Mouse (Mus musculus): ENCODE measurements at regions not wholly inside any gene's neighbourhood (a gene's known extent, or its start where the extent isn't known, plus 50 kb on each side); places are given as distances from the start of the nearest gene placed in this dataset.

DNA sequence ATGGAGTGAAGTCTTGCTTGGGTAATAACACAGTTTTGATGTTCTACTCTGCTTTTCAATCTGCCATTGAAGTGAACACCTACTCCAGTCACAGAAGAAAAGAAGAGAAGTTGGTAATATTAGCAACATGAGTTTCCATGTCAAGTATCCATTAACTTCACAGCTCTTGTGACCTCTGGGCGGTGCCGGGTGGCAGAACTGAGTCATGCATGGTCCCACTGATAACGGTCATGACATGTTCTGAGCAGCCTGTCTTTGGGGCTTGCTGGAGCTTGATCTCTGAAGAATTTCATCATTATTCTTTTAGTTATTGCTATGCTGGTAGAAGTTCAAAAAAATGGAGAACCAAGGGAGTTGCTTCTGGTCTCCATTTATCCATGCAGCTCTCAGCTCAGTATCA, 215.1 kb upstream of the Ptger4 start:
- ATAC-seq (replicated peaks; ENCODE audit: extremely low read depth, insufficient read depth, low FRiP score) = no peak
- Histone ChIP-seq H3K4me2 (ENCODE audit: low read depth, low read length) (no peak overlapping the region), H3K36me3 (ENCODE audit: control insufficient read depth, insufficient read depth) (no peaks in the 10 kb centered on the region), H3K27ac (ENCODE audit: low read length) (no peak overlapping the region), H3K27me3 (ENCODE audit: control insufficient read depth, insufficient read depth, low read length) (no peaks in the 10 kb centered on the region), H3K9ac (ENCODE audit: low read length) (no peak overlapping the region), H3K4me1 (ENCODE audit: control insufficient read depth, insufficient read depth, low read length) (no peaks in the 10 kb centered on the region), H3K9me3 (replicated peaks; ENCODE audit: control insufficient read depth, low read length) (no peaks in the 10 kb centered on the region), H3K4me3 (ENCODE audit: low read length) (no peak overlapping the region)
- 72% methylated on average over 3 of the region's 3 CpGs for WGBS

- H3K4me2 ChIP-seq (ENCODE audit: low read depth, low read length) = no peak overlapping the region
- ATAC-seq (replicated peaks; ENCODE audit: extremely low read depth, insufficient read depth, low FRiP score) = no peak
- no peak overlapping the region for H3K27ac ChIP-seq (ENCODE audit: low read length)
- H3K36me3 ChIP-seq (ENCODE audit: control insufficient read depth, insufficient read depth) = no peaks in the 10 kb centered on the region
- no peaks in the 10 kb centered on the region for H3K4me1 ChIP-seq (ENCODE audit: control insufficient read depth, insufficient read depth, low read length)
- no peaks in the 10 kb centered on the region for H3K27me3 ChIP-seq (ENCODE audit: control insufficient read depth, insufficient read depth, low read length)
- no peak overlapping the region for H3K4me3 ChIP-seq (ENCODE audit: low read length)
- no peak overlapping the region for H3K9ac ChIP-seq (ENCODE audit: low read length)
- WGBS = 80% methylated on average over 4 of the region's 4 CpGs
- H3K9me3 ChIP-seq (replicated peaks; ENCODE audit: control insufficient read depth, low read length) = no peaks in the 10 kb centered on the region
Observed at GRCm38 (mm10) chr15:5459580-5459979, 215.6 kb upstream of the Ptger4 start.

DNA sequence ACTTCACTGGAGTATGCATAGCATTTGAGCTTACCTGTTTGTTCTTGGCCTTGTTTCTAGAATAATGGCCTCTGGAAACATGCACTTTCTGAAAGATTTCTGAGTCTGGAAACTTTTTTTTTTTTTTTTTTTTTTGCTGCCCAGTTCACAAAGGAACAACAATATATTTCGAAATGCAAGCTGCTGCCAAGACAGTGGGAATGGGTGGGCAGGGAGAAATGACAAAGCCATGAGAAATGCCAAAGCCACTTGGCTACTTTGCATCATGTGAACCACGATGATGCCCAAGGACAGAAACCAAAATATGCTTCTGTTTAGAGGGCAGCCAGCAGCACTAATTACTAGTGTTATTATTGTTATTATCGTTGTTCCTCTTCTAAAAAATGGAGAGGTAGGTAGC, 218.7 kb upstream of the Ptger4 start:
- H3K9ac ChIP-seq (ENCODE audit: low read length) = no peak overlapping the region
- H3K36me3 ChIP-seq (ENCODE audit: control insufficient read depth, insufficient read depth) = no peaks in the 10 kb centered on the region
- WGBS = 79% methylated on average over 3 of the region's 3 CpGs
- H3K27me3 ChIP-seq (ENCODE audit: control insufficient read depth, insufficient read depth, low read length) = no peaks in the 10 kb centered on the region
- no peak overlapping the region for H3K27ac ChIP-seq (ENCODE audit: low read length)
- H3K4me2 ChIP-seq (ENCODE audit: low read depth, low read length) = no peak overlapping the region
- H3K4me3 ChIP-seq (ENCODE audit: low read length) = no peak overlapping the region
- no peaks in the 10 kb centered on the region for H3K4me1 ChIP-seq (ENCODE audit: control insufficient read depth, insufficient read depth, low read length)
- ATAC-seq (replicated peaks; ENCODE audit: extremely low read depth, insufficient read depth, low FRiP score) = no peak
- H3K9me3 ChIP-seq (replicated peaks; ENCODE audit: control insufficient read depth, low read length) = no peaks in the 10 kb centered on the region

DNA sequence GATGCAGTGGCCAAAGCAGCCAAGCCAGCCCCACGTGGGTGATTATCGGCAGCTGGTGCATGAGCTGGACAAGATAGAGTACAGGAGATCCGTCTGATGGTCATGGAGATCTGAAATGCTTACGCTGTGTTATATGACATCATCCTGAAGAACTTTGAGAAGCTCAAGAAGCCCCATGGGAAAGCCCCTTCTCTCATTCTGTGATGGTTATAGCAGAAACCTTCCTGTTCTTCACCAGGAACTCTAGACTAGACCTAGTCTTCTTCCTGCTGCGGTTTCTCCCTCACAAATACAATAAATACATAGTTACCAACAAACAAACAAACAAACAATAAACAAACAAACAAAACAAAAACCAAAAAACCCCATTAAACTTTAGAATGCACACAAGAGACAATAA, 220.7 kb upstream of the Ptger4 start:
- Histone ChIP-seq H3K9ac (ENCODE audit: low read length) (no peak overlapping the region), H3K36me3 (ENCODE audit: control insufficient read depth, insufficient read depth) (no peaks in the 10 kb centered on the region), H3K4me2 (ENCODE audit: low read depth, low read length) (no peak overlapping the region), H3K27me3 (ENCODE audit: control insufficient read depth, insufficient read depth, low read length) (no peaks in the 10 kb centered on the region), H3K4me3 (ENCODE audit: low read length) (no peak overlapping the region), H3K27ac (ENCODE audit: low read length) (no peak overlapping the region), H3K9me3 (replicated peaks; ENCODE audit: control insufficient read depth, low read length) (no peaks in the 10 kb centered on the region), H3K4me1 (ENCODE audit: control insufficient read depth, insufficient read depth, low read length) (no peaks in the 10 kb centered on the region)
- ATAC-seq (replicated peaks; ENCODE audit: extremely low read depth, insufficient read depth, low FRiP score) = no peak
- 78% methylated on average over 5 of the region's 5 CpGs for WGBS

DNA sequence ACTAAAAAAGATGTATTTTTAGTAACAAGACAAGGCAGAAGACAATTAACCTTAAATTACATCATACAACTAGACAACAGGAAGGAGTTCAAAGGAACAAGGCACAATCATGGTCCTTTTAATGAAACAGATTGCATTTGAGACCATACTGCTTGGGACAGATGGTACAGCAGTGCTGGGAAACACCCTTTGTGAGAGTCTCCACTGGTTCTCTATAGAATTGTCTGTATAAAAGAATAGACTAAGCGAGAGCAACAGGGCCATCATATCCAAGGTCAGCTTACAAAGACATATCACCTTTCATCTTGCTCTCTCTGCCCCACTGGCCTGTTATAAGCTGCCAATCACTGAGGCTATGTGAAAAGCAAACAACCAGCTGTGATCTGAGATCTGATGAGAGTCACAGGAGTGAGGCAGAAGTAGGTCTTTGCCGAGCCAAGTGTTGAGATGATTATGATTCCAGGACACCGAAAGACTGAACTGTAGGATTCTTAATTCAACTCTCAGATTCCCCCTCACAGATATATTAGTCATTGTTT, 224.6 kb upstream of the Ptger4 start:
- H3K27ac ChIP-seq (ENCODE audit: low read length) = no peak overlapping the region
- H3K4me3 ChIP-seq (ENCODE audit: low read length) = no peak overlapping the region
- H3K4me1 ChIP-seq (ENCODE audit: control insufficient read depth, insufficient read depth, low read length) = no peaks in the 10 kb centered on the region
- H3K9ac ChIP-seq (ENCODE audit: low read length) = no peak overlapping the region
- no peaks in the 10 kb centered on the region for H3K36me3 ChIP-seq (ENCODE audit: control insufficient read depth, insufficient read depth)
- H3K4me2 ChIP-seq (ENCODE audit: low read depth, low read length) = no peak overlapping the region
- ATAC-seq (replicated peaks; ENCODE audit: extremely low read depth, insufficient read depth, low FRiP score) = no peak
- no peaks in the 10 kb centered on the region for H3K27me3 ChIP-seq (ENCODE audit: control insufficient read depth, insufficient read depth, low read length)
- WGBS = 61% methylated on average over 3 of the region's 3 CpGs
- H3K9me3 ChIP-seq (replicated peaks; ENCODE audit: control insufficient read depth, low read length) = no peaks in the 10 kb centered on the region

- no peak overlapping the region for H3K9ac ChIP-seq (ENCODE audit: low read length)
- no peak for ATAC-seq (replicated peaks; ENCODE audit: extremely low read depth, insufficient read depth, low FRiP score)
- H3K27me3 ChIP-seq (ENCODE audit: control insufficient read depth, insufficient read depth, low read length) = no peaks in the 10 kb centered on the region
- H3K4me1 ChIP-seq (ENCODE audit: control insufficient read depth, insufficient read depth, low read length) = no peaks in the 10 kb centered on the region
- no peaks in the 10 kb centered on the region for H3K9me3 ChIP-seq (replicated peaks; ENCODE audit: control insufficient read depth, low read length)
- H3K4me3 ChIP-seq (ENCODE audit: low read length) = no peak overlapping the region
- H3K36me3 ChIP-seq (ENCODE audit: control insufficient read depth, insufficient read depth) = no peaks in the 10 kb centered on the region
- H3K27ac ChIP-seq (ENCODE audit: low read length) = no peak overlapping the region
- H3K4me2 ChIP-seq (ENCODE audit: low read depth, low read length) = no peak overlapping the region
- WGBS = 24% methylated on average over 1 of the region's 1 CpGs
Observed at GRCm38 (mm10) chr15:5475389-5475995, 231.5 kb upstream of the Ptger4 start.

GRCm38 (mm10) chr15:5493286-5493685, 249.3 kb upstream of the Ptger4 start:
- 49% methylated on average over 3 of the region's 3 CpGs for WGBS
- no peak overlapping the region for H3K27ac ChIP-seq (ENCODE audit: low read length)
- H3K36me3 ChIP-seq (ENCODE audit: control insufficient read depth, insufficient read depth) = no peaks in the 10 kb centered on the region
- no peaks in the 10 kb centered on the region for H3K4me1 ChIP-seq (ENCODE audit: control insufficient read depth, insufficient read depth, low read length)
- H3K4me2 ChIP-seq (ENCODE audit: low read depth, low read length) = no peak overlapping the region
- no peak for ATAC-seq (replicated peaks; ENCODE audit: extremely low read depth, insufficient read depth, low FRiP score)
- no peaks in the 10 kb centered on the region for H3K27me3 ChIP-seq (ENCODE audit: control insufficient read depth, insufficient read depth, low read length)
- no peak overlapping the region for H3K4me3 ChIP-seq (ENCODE audit: low read length)
- H3K9ac ChIP-seq (ENCODE audit: low read length) = no peak overlapping the region
- H3K9me3 ChIP-seq (replicated peaks; ENCODE audit: control insufficient read depth, low read length) = no peaks in the 10 kb centered on the region

DNA sequence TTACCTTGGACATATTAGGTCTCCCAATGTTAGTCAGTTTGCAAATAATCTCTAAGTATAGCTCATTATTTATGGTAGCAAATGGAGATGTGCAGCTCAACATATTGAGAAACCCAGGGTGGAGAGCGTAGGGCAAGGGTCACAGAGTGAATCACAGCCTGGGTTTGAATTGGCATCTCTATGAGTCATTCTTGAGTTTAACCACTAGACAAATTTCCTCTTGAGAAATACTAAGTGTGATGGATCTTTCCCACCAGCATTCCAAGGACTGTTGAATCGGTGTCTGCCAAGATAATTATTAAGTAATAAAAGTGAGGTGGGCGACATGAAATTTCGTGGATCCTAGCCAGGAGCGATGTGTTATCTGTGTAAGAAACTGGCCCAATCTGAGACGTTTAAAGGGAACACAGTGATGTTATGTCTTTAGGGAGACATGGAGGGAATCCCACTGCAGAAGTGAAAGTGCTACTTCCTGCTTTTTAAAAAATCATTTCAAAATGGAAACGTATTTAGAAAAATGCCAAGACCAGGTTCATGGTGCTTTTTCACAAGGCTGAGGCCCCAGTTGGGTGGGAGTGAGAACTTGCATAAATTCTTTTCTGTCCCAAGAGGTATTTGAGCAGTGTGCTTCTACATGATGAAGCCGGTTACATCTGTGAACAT, 251.3 kb upstream of the Ptger4 start:
- H3K27me3 ChIP-seq (ENCODE audit: control insufficient read depth, insufficient read depth, low read length) = no peaks in the 10 kb centered on the region
- no peak overlapping the region for H3K27ac ChIP-seq (ENCODE audit: low read length)
- no peak for ATAC-seq (replicated peaks; ENCODE audit: extremely low read depth, insufficient read depth, low FRiP score)
- H3K9me3 ChIP-seq (replicated peaks; ENCODE audit: control insufficient read depth, low read length) = no peaks in the 10 kb centered on the region
- no peaks in the 10 kb centered on the region for H3K4me1 ChIP-seq (ENCODE audit: control insufficient read depth, insufficient read depth, low read length)
- no peak overlapping the region for H3K9ac ChIP-seq (ENCODE audit: low read length)
- H3K36me3 ChIP-seq (ENCODE audit: control insufficient read depth, insufficient read depth) = no peaks in the 10 kb centered on the region
- H3K4me2 ChIP-seq (ENCODE audit: low read depth, low read length) = no peak overlapping the region
- 67% methylated on average over 8 of the region's 8 CpGs for WGBS
- no peak overlapping the region for H3K4me3 ChIP-seq (ENCODE audit: low read length)

GRCm38 (mm10) chr15:5495954-5496353, 252.0 kb upstream of the Ptger4 start:
- no peaks in the 10 kb centered on the region for H3K27me3 ChIP-seq (ENCODE audit: control insufficient read depth, insufficient read depth, low read length)
- no peak overlapping the region for H3K9ac ChIP-seq (ENCODE audit: low read length)
- 87% methylated on average over 2 of the region's 2 CpGs for WGBS
- no peaks in the 10 kb centered on the region for H3K9me3 ChIP-seq (replicated peaks; ENCODE audit: control insufficient read depth, low read length)
- H3K36me3 ChIP-seq (ENCODE audit: control insufficient read depth, insufficient read depth) = no peaks in the 10 kb centered on the region
- H3K27ac ChIP-seq (ENCODE audit: low read length) = no peak overlapping the region
- no peak overlapping the region for H3K4me3 ChIP-seq (ENCODE audit: low read length)
- no peaks in the 10 kb centered on the region for H3K4me1 ChIP-seq (ENCODE audit: control insufficient read depth, insufficient read depth, low read length)
- no peak for ATAC-seq (replicated peaks; ENCODE audit: extremely low read depth, insufficient read depth, low FRiP score)
- no peak overlapping the region for H3K4me2 ChIP-seq (ENCODE audit: low read depth, low read length)
